Mouse (Mus musculus) kidney, adult 2 months (tissue): ENCODE measurements around the gene Pbx4.

Experiments
- CTCF ChIP-seq: fragments of 200-500 bp; conservative IDR thresholded peaks from 2 replicates; pipeline ENCODE4 v1.5.1; 2011; ENCODE audit warnings: low read depth, mild to moderate bottlenecking, control low read depth, low read length, moderate library complexity, mixed read lengths; ENCODE audit not compliant: insufficient read depth, insufficient read length
- POLR2A ChIP-seq: fragments of 200-500 bp; IDR thresholded peaks from one replicate; pipeline ENCODE4 v1.6.1; 2011; ENCODE audit warnings: low read depth, low read length, control low read depth

DNA sequence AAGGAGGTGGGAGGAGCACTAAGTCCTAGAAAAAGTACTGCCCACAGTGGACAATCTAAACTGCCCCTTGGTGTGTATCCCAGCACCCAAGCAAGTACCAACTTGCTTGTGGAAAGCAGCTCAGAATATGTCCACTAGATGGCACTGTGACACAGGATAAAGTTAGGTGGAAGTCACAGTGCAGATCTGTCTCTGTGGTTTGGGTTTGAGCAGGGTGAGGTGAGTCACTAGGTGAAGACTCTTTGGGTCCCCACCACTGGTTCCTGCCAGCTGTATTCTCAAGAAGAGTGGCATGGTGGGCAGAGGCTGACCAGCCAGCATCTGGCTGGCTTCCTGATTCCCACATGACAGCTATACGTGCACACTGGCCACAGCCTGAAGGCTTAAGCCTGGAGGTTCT lies 86.7 kb downstream of the Pbx4 start:
- TF ChIP-seq POLR2A (no peak), CTCF (peak; percentile 86)
